Mouse (Mus musculus): ENCODE measurements around the gene Crlf1.

- no peak for TF ChIP-seq POLR2A (IDR thresholded peaks at IDR 0.05; ENCODE audit: control insufficient read depth, extremely low read depth, insufficient read depth, low read length, poor library complexity)
- no peak for TF ChIP-seq CTCF (IDR thresholded peaks at IDR 0.05; ENCODE audit: borderline replicate concordance, control insufficient read depth, extremely low read depth, insufficient read depth, low read length, poor library complexity)
Measured at GRCm38 (mm10) chr8:70457882-70458281, 35.1 kb upstream of the Crlf1 start.
